Mouse (Mus musculus) E14TG2a.4 (cell line): ENCODE results near the gene Keg1.
"Not testable (repeated sequence)": the region's sequence is repeated elsewhere in the genome, so short reads cannot be mapped to it uniquely, and the experiment has no call there.

Experiments used
- CTCF ChIP-seq: conservative IDR thresholded peaks from 2 replicates; pipeline ENCODE4 v1.5.1; 2014; ENCODE audit warnings: low read length
- NANOG ChIP-seq: IDR thresholded peaks from 2 replicates; pipeline ENCODE4 v1.6.1; 2014; ENCODE audit warnings: borderline replicate concordance, low read length, mixed read lengths
- POU5F1 ChIP-seq: IDR thresholded peaks from 2 replicates; pipeline ENCODE4 v1.6.1; 2014; ENCODE audit warnings: low read length, borderline replicate concordance

- TF ChIP-seq CTCF, POU5F1, NANOG: not testable (repeated sequence)
These were observed 25.3 kb downstream of the Keg1 start for GRCm38 (mm10) chr19:12720919-12721318.
